Mouse (Mus musculus) midbrain, embryonic 13.5 days (tissue): Measurements from ENCODE around the gene Olfr1330. TPM values are rescaled to one million over a fixed set of nuclear protein-coding genes. Genes with fewer than 3 reads are reported as not detected.
"Not testable (repeated sequence)": the region's sequence is repeated elsewhere in the genome, so short reads cannot be mapped to it uniquely, and the experiment has no call there.

ENCODE experiments used
- ATAC-seq: fragments of 200-750 bp; cut with Nextera tagmentation; 2 replicates; pipeline ENCODE4 v1.8.0; 2017; ENCODE audit warnings: mild to moderate bottlenecking, moderate TSS enrichment, moderate library complexity
- H3K27ac ChIP-seq: fragments of 300-500 bp; sonication (generic); 2 replicates; pipeline ENCODE4 v1.5.1; 2015; ENCODE audit warnings: inconsistent platforms, mild to moderate bottlenecking, moderate library complexity
- H3K27me3 ChIP-seq: fragments of 300-500 bp; sonication (generic); 2 replicates; pipeline ENCODE4 v1.6.1; 2015; ENCODE audit warnings: mild to moderate bottlenecking, inconsistent platforms
- H3K36me3 ChIP-seq: fragments of 300-500 bp; sonication (generic); 2 replicates; pipeline ENCODE4 v1.6.1; 2015; ENCODE audit warnings: mild to moderate bottlenecking, inconsistent platforms
- H3K4me1 ChIP-seq: fragments of 300-500 bp; sonication (generic); replicated peaks from 2 replicates; pipeline ENCODE4 v1.6.1; 2015; ENCODE audit warnings: inconsistent platforms
- H3K4me2 ChIP-seq: fragments of 300-500 bp; sonication (generic); replicated peaks from 2 replicates; pipeline ENCODE4 v1.6.1; 2015; ENCODE audit warnings: moderate library complexity, mild to moderate bottlenecking, inconsistent platforms
- H3K4me3 ChIP-seq: fragments of 300-500 bp; sonication (generic); replicated peaks from 2 replicates; pipeline ENCODE4 v1.5.1; 2015; ENCODE audit warnings: mild to moderate bottlenecking, inconsistent platforms
- H3K9ac ChIP-seq: fragments of 300-500 bp; sonication (generic); replicated peaks from 2 replicates; pipeline ENCODE4 v1.6.1; 2015; ENCODE audit warnings: mild to moderate bottlenecking, inconsistent platforms
- H3K9me3 ChIP-seq: fragments of 300-500 bp; sonication (generic); 2 replicates; pipeline ENCODE4 v1.6.1; 2016; ENCODE audit warnings: mild to moderate bottlenecking, inconsistent platforms
- WGBS: fragments of 180-500 bp; shearing (Covaris S2); methylation state at CpG from one replicate; pipeline ENCODE4 v1.1.7; 2015; 5-methylcytosine and 5-hydroxymethylcytosine counted together
- polyA plus RNA-seq: library from polyadenylated mRNA; unstranded; fragments of >200 nt; fragmentation: Nextera tagmentation; extraction: Ambion mirVana; gene quantifications from 2 replicates; pipeline ENCODE4 v1.2.1, GENCODE M21; 2015

Olfr1330 gene
- polyA plus RNA-seq: not detected in 2 replicates

GRCm38 (mm10) chr4:118888297-118888696 is at the start of gene Olfr1330:
Olfr1330 (plus strand) TSS chr4:118888597.
- Histone ChIP-seq H3K4me1 (no peaks in the 10 kb centered on the region), H3K4me3 (no peak within 1 kb of the TSS), H3K9ac (no peak within 1 kb of the TSS), H3K4me2 (no peak within 1 kb of the TSS), H3K9me3 (no peaks in the 10 kb centered on the region), H3K36me3 (no peaks in the 10 kb centered on the region), H3K27me3 (no peaks in the 10 kb centered on the region), H3K27ac (no peak within 1 kb of the TSS)
- 96% methylated on average over 1 of the region's 1 CpGs for WGBS
- no peak for ATAC-seq

- Histone ChIP-seq H3K9ac (no peak overlapping the region), H3K36me3 (no peaks in the 10 kb centered on the region), H3K27ac (no peak overlapping the region), H3K4me1 (0 out of 2 replicates have a peak, but pooled peaks cover 4% of the 10 kb centered on the region), H3K9me3 (no peaks in the 10 kb centered on the region), H3K4me3 (no peak overlapping the region), H3K4me2 (no peak overlapping the region), H3K27me3 (no peaks in the 10 kb centered on the region)
- WGBS: 84% methylated on average over 1 of the region's 1 CpGs
- ATAC-seq: no peak
Observed at GRCm38 (mm10) chr4:118861791-118862190, 26.6 kb upstream of the Olfr1330 start.

GRCm38 (mm10) chr4:118862704-118863103 is 25.7 kb upstream of the Olfr1330 start:
- WGBS: 55% methylated on average over 4 of the region's 4 CpGs
- Histone ChIP-seq H3K4me3 (no peak overlapping the region), H3K9me3 (no peaks in the 10 kb centered on the region), H3K27ac (no peak overlapping the region), H3K27me3 (no peaks in the 10 kb centered on the region), H3K9ac (no peak overlapping the region), H3K36me3 (no peaks in the 10 kb centered on the region), H3K4me2 (no peak overlapping the region), H3K4me1 (0 out of 2 replicates have a peak, but pooled peaks cover 4% of the 10 kb centered on the region)
- no peak for ATAC-seq

- no peak within 1 kb of the TSS for H3K4me2 ChIP-seq
- 0 out of 2 replicates have a peak, but pooled peaks cover 4% of the 10 kb centered on the region for H3K4me1 ChIP-seq
- no peaks in the 10 kb centered on the region for H3K27me3 ChIP-seq
- 97% methylated on average over 1 of the region's 1 CpGs for WGBS
- no peak within 1 kb of the TSS for H3K27ac ChIP-seq
- no peaks in the 10 kb centered on the region for H3K9me3 ChIP-seq
- no peak for ATAC-seq
- H3K9ac ChIP-seq: no peak within 1 kb of the TSS
- H3K36me3 ChIP-seq: no peaks in the 10 kb centered on the region
- H3K4me3 ChIP-seq: no peak within 1 kb of the TSS
Observed at GRCm38 (mm10) chr4:118864349-118864748, 24.0 kb upstream of the Olfr1330 start, which contains the start of gene Olfr1331. Olfr1331 (plus strand) TSS chr4:118864649.

- H3K4me1 ChIP-seq: 0 out of 2 replicates have a peak, but pooled peaks cover 3% of the 10 kb centered on the region
- no peak overlapping the region for H3K4me3 ChIP-seq
- no peaks in the 10 kb centered on the region for H3K27me3 ChIP-seq
- ATAC-seq: no peak
- no peak overlapping the region for H3K4me2 ChIP-seq
- no peak overlapping the region for H3K9ac ChIP-seq
- H3K9me3 ChIP-seq: no peaks in the 10 kb centered on the region
- H3K27ac ChIP-seq: no peak overlapping the region
- no peaks in the 10 kb centered on the region for H3K36me3 ChIP-seq
Observed at GRCm38 (mm10) chr4:118867566-118867965, 20.8 kb upstream of the Olfr1330 start.

DNA sequence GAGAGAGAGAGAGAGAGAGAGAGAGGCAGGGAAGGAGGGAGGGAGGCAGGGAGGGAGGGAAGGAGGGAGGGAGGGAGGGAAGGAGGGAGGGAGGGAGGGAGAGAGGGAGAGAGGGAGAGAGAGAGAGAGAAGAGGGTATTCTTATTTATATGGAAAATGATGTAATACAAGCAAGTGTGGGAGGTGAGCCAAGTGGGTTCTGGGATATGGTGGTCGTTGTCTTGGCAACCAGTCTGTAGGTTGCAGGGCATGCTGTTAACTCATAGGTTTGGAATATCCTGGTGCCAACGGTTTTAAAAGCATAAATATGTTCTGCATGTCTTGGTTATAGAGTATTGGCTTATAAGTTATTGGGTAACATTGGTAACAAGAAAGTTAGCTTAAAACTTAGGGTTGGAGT is 13.6 kb downstream of the Olfr1330 start:
- Histone ChIP-seq H3K9me3 (no peaks in the 10 kb centered on the region), H3K27me3 (no peaks in the 10 kb centered on the region), H3K4me3 (no peak overlapping the region), H3K4me2 (no peak overlapping the region), H3K4me1 (no peaks in the 10 kb centered on the region), H3K9ac (no peak overlapping the region), H3K27ac (no peak overlapping the region), H3K36me3 (no peaks in the 10 kb centered on the region)
- ATAC-seq: no peak
- 65% methylated on average over 2 of the region's 2 CpGs for WGBS

DNA sequence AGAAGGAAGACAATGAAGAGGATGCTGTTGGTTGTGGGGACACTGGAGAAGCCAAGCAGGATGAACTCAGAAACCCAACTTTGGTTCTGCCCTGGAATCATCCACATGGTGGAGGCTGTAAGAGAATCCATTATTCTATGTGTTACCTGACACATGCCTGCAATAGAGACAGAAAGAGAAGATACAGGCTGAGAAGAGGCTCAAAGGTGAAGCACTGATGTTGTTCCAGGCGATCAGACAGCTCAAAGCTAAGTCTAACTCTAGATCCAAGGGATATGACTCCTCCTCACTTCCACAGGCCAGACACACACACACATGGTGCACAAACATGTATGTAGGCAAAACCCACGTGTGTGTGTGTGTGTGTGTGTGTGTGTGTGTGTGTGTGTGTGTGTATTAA is 29.0 kb downstream of the Olfr1330 start, which contains the start of gene Olfr1329:
TSS of gene Olfr1329 (minus strand) at position 101 of the 400 bp plus-strand sequence.
- H3K4me2 ChIP-seq, H3K4me1 ChIP-seq, H3K36me3 ChIP-seq, H3K9ac ChIP-seq, H3K9me3 ChIP-seq, H3K27ac ChIP-seq, H3K27me3 ChIP-seq, ATAC-seq, H3K4me3 ChIP-seq: not testable (repeated sequence)
- WGBS: 51% methylated on average over 2 of the region's 2 CpGs

DNA sequence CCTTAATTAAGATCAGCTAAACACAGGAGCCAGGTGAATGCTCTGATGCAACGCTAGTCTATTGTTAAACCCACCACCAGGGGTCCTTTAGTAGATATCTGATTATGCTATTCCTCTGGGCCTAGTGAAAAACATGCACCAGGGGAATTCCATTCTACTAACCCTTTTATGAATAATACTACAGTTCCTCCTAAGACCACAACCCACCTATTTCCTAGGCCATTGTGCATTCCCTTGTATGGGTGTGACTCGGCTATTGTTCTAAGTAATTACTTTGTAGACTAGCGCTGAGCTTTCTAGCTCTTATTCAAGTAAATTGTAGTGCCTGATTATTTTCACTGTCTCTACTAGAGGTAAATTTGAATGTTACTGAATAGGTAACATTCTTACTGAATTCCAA is 42.9 kb downstream of the Olfr1330 start:
- not testable (repeated sequence) for H3K9ac ChIP-seq, H3K4me3 ChIP-seq, H3K9me3 ChIP-seq, H3K27ac ChIP-seq, H3K36me3 ChIP-seq, H3K4me2 ChIP-seq, H3K4me1 ChIP-seq, H3K27me3 ChIP-seq, ATAC-seq
- 73% methylated on average over 3 of the region's 3 CpGs for WGBS

DNA sequence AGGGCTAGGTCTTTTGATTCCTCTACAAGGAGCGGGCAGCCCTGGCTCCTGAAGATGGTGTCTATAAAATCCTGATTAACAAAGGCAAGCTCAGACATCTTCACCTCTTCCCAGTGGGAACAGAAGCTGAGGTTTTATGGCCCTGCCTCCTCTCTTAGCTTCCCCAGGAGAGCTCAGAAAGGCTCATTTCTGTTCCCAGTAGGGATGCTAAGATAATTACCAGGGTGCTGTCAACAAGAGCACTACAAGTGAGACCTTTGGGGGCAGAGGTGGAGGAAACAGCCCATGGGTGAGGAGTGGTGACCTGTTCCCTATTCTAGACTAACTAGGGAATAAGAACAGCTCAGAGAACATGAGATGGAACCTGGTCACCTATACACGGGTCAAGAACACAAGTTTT is 50.1 kb downstream of the Olfr1330 start, which contains the start of gene Olfr1328:
TSS of gene Olfr1328 (minus strand) at position 101 of the 400 bp plus-strand sequence.
- H3K4me1 ChIP-seq: no peaks in the 10 kb centered on the region
- H3K27me3 ChIP-seq: no peaks in the 10 kb centered on the region
- H3K4me2 ChIP-seq: no peak within 1 kb of the TSS
- no peak within 1 kb of the TSS for H3K9ac ChIP-seq
- no peak within 1 kb of the TSS for H3K4me3 ChIP-seq
- H3K27ac ChIP-seq: no peak within 1 kb of the TSS
- H3K9me3 ChIP-seq: no peaks in the 10 kb centered on the region
- no peaks in the 10 kb centered on the region for H3K36me3 ChIP-seq
- 77% methylated on average over 2 of the region's 2 CpGs for WGBS
- ATAC-seq: no peak

Other genes with a start within 250 kb of the Olfr1330 start
- gene Olfr62, start 229.6 kb upstream of the Olfr1330 start, polyA plus RNA-seq: not detected in 2 replicates
- not detected in 2 replicates for gene Olfr1342, start 195.8 kb upstream of the Olfr1330 start, polyA plus RNA-seq
- not detected in 2 replicates for gene Olfr1341, start 185.1 kb upstream of the Olfr1330 start, polyA plus RNA-seq
- not detected in 2 replicates for gene Olfr1340, start 168.5 kb upstream of the Olfr1330 start, polyA plus RNA-seq
- gene Olfr1339, start 156.4 kb upstream of the Olfr1330 start, polyA plus RNA-seq: not detected in 2 replicates
- gene Olfr1338, start 129.9 kb upstream of the Olfr1330 start, polyA plus RNA-seq: not detected in 2 replicates
- gene Olfr1337, start 106.0 kb upstream of the Olfr1330 start, polyA plus RNA-seq: not detected in 2 replicates
- gene Olfr1335, start 78.7 kb upstream of the Olfr1330 start, polyA plus RNA-seq: not detected in 2 replicates
- gene Olfr1333, start 52.3 kb upstream of the Olfr1330 start, polyA plus RNA-seq: not detected in 2 replicates
- not detected in 2 replicates for gene Olfr1331, start 23.9 kb upstream of the Olfr1330 start, polyA plus RNA-seq
- gene Olfr1329, start 28.9 kb downstream of the Olfr1330 start, polyA plus RNA-seq: not detected in 2 replicates
- gene Olfr1328, start 50.0 kb downstream of the Olfr1330 start, polyA plus RNA-seq: not detected in 2 replicates
- not detected in 2 replicates for gene Lao1, start 73.0 kb downstream of the Olfr1330 start, polyA plus RNA-seq
- 88.6 and 104 TPM in 2 replicates for gene Slc2a1, start 220.1 kb downstream of the Olfr1330 start, polyA plus RNA-seq